ENCODE assay signal across 8 mouse cellular contexts in the genomic region with DNA sequence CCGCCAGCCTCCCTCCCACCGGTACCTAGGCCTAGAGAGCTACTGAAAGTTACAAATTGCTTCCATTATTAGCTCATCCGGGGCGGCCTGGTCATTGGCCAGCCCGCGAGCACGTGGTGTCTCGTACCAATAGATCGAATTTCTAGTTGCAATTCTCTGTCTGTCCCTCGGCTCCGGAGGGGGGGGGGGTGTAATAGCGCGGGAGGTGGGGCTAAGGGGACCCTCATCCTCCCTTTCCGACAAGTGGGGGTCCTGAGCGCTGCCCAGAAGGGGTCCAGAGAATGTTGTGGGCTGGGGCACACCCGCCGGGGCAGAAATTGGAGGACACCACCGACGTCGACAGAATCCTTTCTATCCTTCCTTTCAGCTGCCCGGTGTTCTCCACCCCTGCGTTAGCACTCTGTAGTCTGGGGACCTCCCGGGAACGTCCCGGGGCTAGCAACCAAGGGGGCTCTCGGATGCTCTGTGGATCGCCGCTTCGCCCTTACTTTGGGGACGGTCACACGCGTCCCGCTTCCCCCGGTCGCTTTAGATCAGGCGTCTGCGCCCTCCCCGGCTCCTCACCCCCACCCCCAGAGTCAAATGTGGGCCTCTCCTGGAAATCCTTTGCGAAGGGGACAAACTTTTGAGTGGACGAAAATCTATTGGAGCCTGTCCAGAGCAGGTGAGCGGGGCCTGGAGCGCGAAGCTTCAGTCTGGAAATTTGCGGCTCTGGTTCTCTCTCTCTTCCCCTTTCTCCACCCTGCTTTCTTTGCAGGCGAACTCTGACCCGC.
DNase-seq lines count a peak whose midpoint lies in the region; ATAC-seq and TF ChIP-seq lines count a peak whose summit lies in the region.

No protein-coding gene starts in this region.

- TF ChIP-seq CTCF in liver, adult 2 months (IDR thresholded peaks at IDR 0.05; ENCODE audit: low read depth, low read length), result no peak

- no peak overlapping the region for H3K27ac ChIP-seq in embryonic facial prominence, embryonic 15.5 days (replicated peaks)
- H3K27ac ChIP-seq in hindbrain, embryonic 13.5 days, result peak overlapping the region; percentile 92
- peak overlapping the region; percentile 57; the same call in 1 of the 2 replicates for H3K27ac ChIP-seq in liver, adult 2 months (replicated peaks; ENCODE audit: insufficient read depth, low read depth, low read length)
- H3K27ac ChIP-seq in stomach, embryonic 14.5 days (ENCODE audit: low read length), result peak overlapping the region; percentile 79

- H3K9me3 ChIP-seq in megakaryocyte, embryonic 14.5 days, result no peaks in the 10 kb centered on the region
- H3K9me3 ChIP-seq in embryonic facial prominence, embryonic 15.5 days (replicated peaks), result no peaks in the 10 kb centered on the region
- no peaks in the 10 kb centered on the region for H3K9me3 ChIP-seq in hindbrain, embryonic 13.5 days
- H3K9me3 ChIP-seq in stomach, embryonic 14.5 days (ENCODE audit: control insufficient read depth, low read depth, low read length), result no peaks in the 10 kb centered on the region

- WGBS in embryonic facial prominence, embryonic 15.5 days, result 1% methylated on average over 46 of the region's 46 CpGs
- under 1% methylated on average over 46 of the region's 46 CpGs for WGBS in hindbrain, embryonic 13.5 days
- 3% methylated on average over 46 of the region's 46 CpGs for WGBS in liver, adult 2 months
- 1% methylated on average over 46 of the region's 46 CpGs for WGBS in stomach, embryonic 14.5 days

- H3K79me2 ChIP-seq in liver, adult 2 months (ENCODE audit: control insufficient read depth, insufficient read depth, low read length), result no peaks in the 10 kb centered on the region

- H3K27me3 ChIP-seq in megakaryocyte, embryonic 14.5 days (replicated peaks), result peaks cover 92% of the 10 kb centered on the region
- H3K27me3 ChIP-seq in embryonic facial prominence, embryonic 15.5 days, result peaks cover 87% of the 10 kb centered on the region
- H3K27me3 ChIP-seq in hindbrain, embryonic 13.5 days, result peaks cover 29% of the 10 kb centered on the region
- no peaks in the 10 kb centered on the region for H3K27me3 ChIP-seq in liver, adult 2 months (ENCODE audit: control insufficient read depth, insufficient read depth, low read length)
- H3K27me3 ChIP-seq in stomach, embryonic 14.5 days (ENCODE audit: control insufficient read depth, insufficient read depth, low read length), result no peaks in the 10 kb centered on the region

- peak overlapping the region; percentile 83 for H3K4me3 ChIP-seq in megakaryocyte, embryonic 14.5 days (replicated peaks)
- H3K4me3 ChIP-seq in embryonic facial prominence, embryonic 15.5 days (replicated peaks), result peak overlapping the region; percentile 39
- peak overlapping the region; percentile 59 for H3K4me3 ChIP-seq in hindbrain, embryonic 13.5 days
- H3K4me3 ChIP-seq in liver, adult 2 months (ENCODE audit: insufficient read depth, low read depth, low read length), result peak overlapping the region; percentile 71
- H3K4me3 ChIP-seq in stomach, embryonic 14.5 days (ENCODE audit: low read depth, low read length), result peak overlapping the region; percentile 57

- H3K4me1 ChIP-seq in megakaryocyte, embryonic 14.5 days, result peaks cover 10% of the 10 kb centered on the region
- H3K4me1 ChIP-seq in embryonic facial prominence, embryonic 15.5 days, result peaks cover 12% of the 10 kb centered on the region; the same call in 1 of the 2 replicates
- H3K4me1 ChIP-seq in hindbrain, embryonic 13.5 days (replicated peaks), result peaks cover 83% of the 10 kb centered on the region
- H3K4me1 ChIP-seq in liver, adult 2 months (ENCODE audit: control insufficient read depth, insufficient read depth, low read length), result no peaks in the 10 kb centered on the region
- peaks cover 18% of the 10 kb centered on the region; the same call in 1 of the 2 replicates for H3K4me1 ChIP-seq in stomach, embryonic 14.5 days (ENCODE audit: control insufficient read depth, insufficient read depth, low read length)

- no peak overlapping the region for H3K9ac ChIP-seq in embryonic facial prominence, embryonic 15.5 days
- peak overlapping the region; percentile 88 for H3K9ac ChIP-seq in hindbrain, embryonic 13.5 days
- H3K9ac ChIP-seq in liver, adult 2 months (ENCODE audit: low read depth, low read length), result peak overlapping the region; percentile 73
- peak overlapping the region; percentile 69 for H3K9ac ChIP-seq in stomach, embryonic 14.5 days (replicated peaks; ENCODE audit: low read depth, low read length)

- H3K4me2 ChIP-seq in embryonic facial prominence, embryonic 15.5 days (replicated peaks), result peak overlapping the region; percentile 51
- H3K4me2 ChIP-seq in hindbrain, embryonic 13.5 days, result peak overlapping the region; percentile 67
- peak overlapping the region; percentile 72 for H3K4me2 ChIP-seq in stomach, embryonic 14.5 days (replicated peaks; ENCODE audit: low read depth, low read length)

- H3K36me3 ChIP-seq in megakaryocyte, embryonic 14.5 days (replicated peaks; ENCODE audit: low read length), result no peaks in the 10 kb centered on the region
- no peaks in the 10 kb centered on the region for H3K36me3 ChIP-seq in embryonic facial prominence, embryonic 15.5 days
- H3K36me3 ChIP-seq in hindbrain, embryonic 13.5 days, result no peaks in the 10 kb centered on the region
- no peaks in the 10 kb centered on the region for H3K36me3 ChIP-seq in liver, adult 2 months (ENCODE audit: control insufficient read depth, insufficient read depth, low read length)
- H3K36me3 ChIP-seq in stomach, embryonic 14.5 days (ENCODE audit: control insufficient read depth, insufficient read depth, low read length), result no peaks in the 10 kb centered on the region

- no peak for TF ChIP-seq POLR2A in liver, adult 2 months (IDR thresholded peaks at IDR 0.05; ENCODE audit: extremely low read depth, insufficient read depth, low read length)

- peak; percentile 69 for DNase-seq in liver, adult 2 months (ENCODE audit: extremely low read depth, low read depth, low spot score)
- no peak for DNase-seq in cerebellum, adult 11 months
- DNase-seq in urinary bladder, postnatal 10 days (ENCODE audit: low spot score), result no peak

- ATAC-seq in megakaryocyte, adult 5-6 weeks (ENCODE audit: poor library complexity, severe bottlenecking), result no peak
- no peak for ATAC-seq in embryonic facial prominence, embryonic 15.5 days (ENCODE audit: insufficient number of reproducible peaks, low FRiP score, low TSS enrichment, low read depth)
- peak; percentile 82 for ATAC-seq in hindbrain, embryonic 13.5 days (ENCODE audit: low FRiP score)
- peak; percentile 83 for ATAC-seq in stomach, embryonic 14.5 days (ENCODE audit: insufficient number of reproducible peaks, insufficient read depth, low FRiP score, low read depth)

Comparison
In these comparisons a context has a peak if more than half of its experiments do, and no peak if none do; other contexts are left out.
1. ATAC-seq: peak in hindbrain, embryonic 13.5 days (single experiment) and stomach, embryonic 14.5 days (single experiment); none in megakaryocyte, adult 5-6 weeks (single experiment) and embryonic facial prominence, embryonic 15.5 days (single experiment).
2. Peak in every context shown above with its lines, with median percentiles within 50 percentile points of each other: H3K4me3 ChIP-seq and H3K4me2 ChIP-seq.